Mouse (Mus musculus): ENCODE results near the gene Bco2. TPM values are rescaled to one million over a fixed set of nuclear protein-coding genes. Genes with fewer than 3 reads are reported as not detected.

The Bco2 gene
- total and polyA plus RNA-seq, 2 experiments from 2014 or later = 0.65 to 0.76 TPM

GRCm38 (mm10) chr9:50542401-50542800, 12.6 kb downstream of the Bco2 start:
- Histone ChIP-seq H3K36me3 (ENCODE audit: insufficient read depth) (no peaks in the 10 kb centered on the region), H3K4me2 (ENCODE audit: low read depth) (no peak overlapping the region), H3K4me3 (ENCODE audit: low read depth, low read length) (no peak overlapping the region), H3K9ac (no peak overlapping the region), H3K9me3 (ENCODE audit: low read length) (no peaks in the 10 kb centered on the region), H3K4me1 (ENCODE audit: insufficient read depth) (no peaks in the 10 kb centered on the region), H3K27me3 (ENCODE audit: insufficient read depth, low read length) (no peaks in the 10 kb centered on the region), H3K27ac (ENCODE audit: low read depth, low read length) (no peak overlapping the region)
- 70% methylated on average over 9 of the region's 9 CpGs for WGBS
- ATAC-seq (no peak), DNase-seq (no peak)
- no peak for TF ChIP-seq CTCF (IDR thresholded peaks at IDR 0.05; ENCODE audit: low read depth)

- WGBS = 33% methylated on average over 7 of the region's 7 CpGs
- no peak for ATAC-seq
- no peak for DNase-seq
Measured at GRCm38 (mm10) chr9:50540170-50540569, 14.8 kb downstream of the Bco2 start.

GRCm38 (mm10) chr9:50537295-50537694, 17.7 kb downstream of the Bco2 start:
- Histone ChIP-seq H3K4me3 (ENCODE audit: low read depth, low read length) (no peak overlapping the region), H3K4me1 (ENCODE audit: insufficient read depth) (no peaks in the 10 kb centered on the region), H3K36me3 (ENCODE audit: insufficient read depth) (no peaks in the 10 kb centered on the region), H3K27ac (ENCODE audit: low read depth, low read length) (no peak overlapping the region), H3K27me3 (ENCODE audit: insufficient read depth, low read length) (no peaks in the 10 kb centered on the region), H3K9me3 (ENCODE audit: low read length) (no peaks in the 10 kb centered on the region), H3K4me2 (ENCODE audit: low read depth) (no peak overlapping the region), H3K9ac (no peak overlapping the region)
- no peak for DNase-seq
- ATAC-seq = no peak
- WGBS = 88% methylated on average over 4 of the region's 4 CpGs
- TF ChIP-seq CTCF (IDR thresholded peaks at IDR 0.05; ENCODE audit: low read depth) = no peak

More at GRCm38 (mm10) chr9:50540170-50540569, 14.8 kb downstream of the Bco2 start:
- Histone ChIP-seq H3K27me3 (ENCODE audit: insufficient read depth, low read length) (no peaks in the 10 kb centered on the region), H3K4me2 (ENCODE audit: low read depth) (peak overlapping the region; percentile 28), H3K36me3 (ENCODE audit: insufficient read depth) (no peaks in the 10 kb centered on the region), H3K9ac (no peak overlapping the region), H3K9me3 (ENCODE audit: low read length) (no peaks in the 10 kb centered on the region), H3K4me1 (ENCODE audit: insufficient read depth) (no peaks in the 10 kb centered on the region), H3K4me3 (ENCODE audit: low read depth, low read length) (no peak overlapping the region), H3K27ac (ENCODE audit: low read depth, low read length) (no peak overlapping the region)
- TF ChIP-seq CTCF (IDR thresholded peaks at IDR 0.05; ENCODE audit: low read depth) = no peak

- Histone ChIP-seq H3K36me3 (ENCODE audit: insufficient read depth) (no peaks in the 10 kb centered on the region), H3K27ac (ENCODE audit: low read depth, low read length) (no peak overlapping the region), H3K4me2 (ENCODE audit: low read depth) (no peak overlapping the region), H3K4me1 (ENCODE audit: insufficient read depth) (no peaks in the 10 kb centered on the region), H3K9me3 (ENCODE audit: low read length) (no peaks in the 10 kb centered on the region), H3K27me3 (ENCODE audit: insufficient read depth, low read length) (no peaks in the 10 kb centered on the region), H3K9ac (no peak overlapping the region), H3K4me3 (ENCODE audit: low read depth, low read length) (no peak overlapping the region)
- TF ChIP-seq CTCF (IDR thresholded peaks at IDR 0.05; ENCODE audit: low read depth) = no peak
- WGBS = 86% methylated on average over 7 of the region's 7 CpGs
- DNase-seq = no peak
- ATAC-seq = no peak
Measured at GRCm38 (mm10) chr9:50536603-50537135, 18.3 kb downstream of the Bco2 start.

GRCm38 (mm10) chr9:50535930-50536329, 19.1 kb downstream of the Bco2 start:
- Histone ChIP-seq H3K4me1 (ENCODE audit: insufficient read depth) (no peaks in the 10 kb centered on the region), H3K9ac (no peak overlapping the region), H3K4me3 (ENCODE audit: low read depth, low read length) (no peak overlapping the region), H3K27ac (ENCODE audit: low read depth, low read length) (no peak overlapping the region), H3K27me3 (ENCODE audit: insufficient read depth, low read length) (no peaks in the 10 kb centered on the region), H3K9me3 (ENCODE audit: low read length) (no peaks in the 10 kb centered on the region), H3K4me2 (ENCODE audit: low read depth) (no peak overlapping the region), H3K36me3 (ENCODE audit: insufficient read depth) (no peaks in the 10 kb centered on the region)
- ATAC-seq (no peak), DNase-seq (no peak)
- WGBS = 82% methylated on average over 5 of the region's 5 CpGs
- TF ChIP-seq CTCF (IDR thresholded peaks at IDR 0.05; ENCODE audit: low read depth) = no peak

- 75% methylated on average over 3 of the region's 3 CpGs for whole genome bisulfite sequencing
- no peaks in the 10 kb centered on the region for H3K36me3 ChIP-seq (ENCODE audit: insufficient read depth)
Measured at GRCm38 (mm10) chr9:50533791-50534190, 21.2 kb downstream of the Bco2 start.

GRCm38 (mm10) chr9:50533328-50533727, 21.7 kb downstream of the Bco2 start:
- no peak for ATAC-seq
- DNase-seq = no peak
- Histone ChIP-seq H3K36me3 (ENCODE audit: insufficient read depth) (no peaks in the 10 kb centered on the region), H3K4me2 (ENCODE audit: low read depth) (no peak overlapping the region), H3K4me3 (ENCODE audit: low read depth, low read length) (no peak overlapping the region), H3K27me3 (ENCODE audit: insufficient read depth, low read length) (no peaks in the 10 kb centered on the region), H3K9me3 (ENCODE audit: low read length) (no peaks in the 10 kb centered on the region), H3K27ac (ENCODE audit: low read depth, low read length) (no peak overlapping the region), H3K4me1 (ENCODE audit: insufficient read depth) (no peaks in the 10 kb centered on the region), H3K9ac (no peak overlapping the region)
- TF ChIP-seq CTCF (IDR thresholded peaks at IDR 0.05; ENCODE audit: low read depth) = no peak
- 81% methylated on average over 11 of the region's 11 CpGs for WGBS

More at GRCm38 (mm10) chr9:50533791-50534190, 21.2 kb downstream of the Bco2 start:
- Histone ChIP-seq H3K9ac (no peak overlapping the region), H3K4me1 (ENCODE audit: insufficient read depth) (no peaks in the 10 kb centered on the region), H3K27ac (ENCODE audit: low read depth, low read length) (no peak overlapping the region), H3K9me3 (ENCODE audit: low read length) (no peaks in the 10 kb centered on the region), H3K27me3 (ENCODE audit: insufficient read depth, low read length) (no peaks in the 10 kb centered on the region), H3K4me2 (ENCODE audit: low read depth) (no peak overlapping the region), H3K4me3 (ENCODE audit: low read depth, low read length) (no peak overlapping the region)
- DNase-seq (no peak), ATAC-seq (no peak)
- no peak for TF ChIP-seq CTCF (IDR thresholded peaks at IDR 0.05; ENCODE audit: low read depth)

All from forebrain, postnatal 0 days (tissue).